Mouse (Mus musculus) urinary bladder, postnatal 14 days (tissue): ENCODE data around the gene Gm10945.
A peak's percentile ranks its signal among the peaks of the same experiment; 100 is the strongest.

Experiments used
- DNase-seq: peaks from one replicate; pipeline ENCODE4 v3.0.0; 2021; ENCODE audit warnings: low spot score

Gene Gm10945

DNA sequence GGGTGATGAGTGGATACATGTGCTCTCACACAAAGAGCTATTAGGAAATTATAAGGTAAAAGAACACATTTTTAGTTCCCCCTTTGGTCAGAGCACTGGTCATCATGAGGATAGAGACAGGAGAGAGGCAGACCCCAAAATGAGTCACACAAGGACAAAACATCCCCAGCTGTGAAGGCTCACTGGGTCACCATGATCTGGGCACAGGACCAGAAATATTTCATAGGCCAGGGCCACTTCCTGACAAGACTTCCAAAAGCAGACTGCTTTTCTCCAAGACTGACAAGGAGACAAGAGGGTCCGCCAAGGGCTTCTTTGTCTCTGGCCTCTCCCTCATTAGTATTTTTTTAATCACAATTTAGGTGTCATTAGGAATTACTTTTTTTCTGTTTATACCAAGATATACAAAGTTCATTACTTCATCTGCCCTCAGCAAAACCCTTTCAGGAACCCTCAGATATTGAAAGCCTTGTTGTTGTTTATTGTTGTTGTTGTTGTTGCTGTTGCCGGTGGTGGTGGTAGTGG, at the start of gene Gm10945:
Gene Gm10945 (minus strand): TSS at position 475 of the 525 bp plus-strand sequence.
- no peak for DNase-seq

DNA sequence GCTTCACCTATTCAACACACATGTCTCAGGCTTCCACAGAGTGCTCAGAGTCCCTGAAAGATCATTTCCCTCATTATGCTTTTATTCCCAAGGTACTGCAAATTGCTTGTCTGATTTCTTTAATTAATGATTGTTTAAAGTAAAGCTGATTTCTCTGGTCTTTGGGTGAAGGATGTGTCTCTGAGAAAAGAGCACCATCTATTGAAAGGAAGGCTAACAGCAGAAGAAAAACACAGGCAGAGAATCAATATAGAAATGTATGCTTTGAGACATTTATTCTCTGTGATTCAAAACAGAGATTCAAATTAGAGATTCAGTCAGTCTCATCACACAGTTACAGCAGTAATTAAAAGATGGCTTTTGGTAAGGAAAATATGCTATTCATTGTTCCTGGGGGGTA, 28.7 kb upstream of the Gm10945 start:
- no peak for DNase-seq

DNA sequence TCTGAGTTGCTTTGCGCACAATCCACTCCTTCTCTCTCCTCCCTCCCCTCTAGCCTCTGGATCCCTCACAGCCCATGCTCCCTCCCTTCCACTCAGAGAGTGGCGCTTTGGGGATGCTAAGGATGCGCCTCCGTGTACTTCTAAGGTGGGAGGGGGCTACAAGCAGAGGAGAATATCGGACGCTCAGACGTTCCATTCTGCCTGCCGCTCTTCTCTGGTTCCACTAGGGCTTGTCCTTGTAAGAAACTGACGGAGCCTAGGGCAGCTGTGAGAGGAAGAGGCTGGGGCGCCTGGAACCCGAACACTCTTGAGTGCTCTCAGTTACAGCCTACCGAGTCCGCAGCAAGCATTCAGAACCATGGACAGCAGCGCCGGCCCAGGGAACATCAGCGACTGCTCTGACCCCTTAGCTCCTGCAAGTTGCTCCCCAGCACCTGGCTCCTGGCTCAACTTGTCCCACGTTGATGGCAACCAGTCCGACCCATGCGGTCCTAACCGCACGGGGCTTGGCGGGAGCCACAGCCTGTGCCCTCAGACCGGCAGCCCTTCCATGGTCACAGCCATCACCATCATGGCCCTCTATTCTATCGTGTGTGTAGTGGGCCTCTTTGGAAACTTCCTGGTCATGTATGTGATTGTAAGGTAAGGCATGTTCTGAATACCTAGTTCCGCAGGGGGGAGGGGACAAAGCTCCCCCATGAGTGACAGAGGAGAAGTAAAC, 27.1 kb upstream of the Gm10945 start:
- peak; percentile 36 for DNase-seq

DNA sequence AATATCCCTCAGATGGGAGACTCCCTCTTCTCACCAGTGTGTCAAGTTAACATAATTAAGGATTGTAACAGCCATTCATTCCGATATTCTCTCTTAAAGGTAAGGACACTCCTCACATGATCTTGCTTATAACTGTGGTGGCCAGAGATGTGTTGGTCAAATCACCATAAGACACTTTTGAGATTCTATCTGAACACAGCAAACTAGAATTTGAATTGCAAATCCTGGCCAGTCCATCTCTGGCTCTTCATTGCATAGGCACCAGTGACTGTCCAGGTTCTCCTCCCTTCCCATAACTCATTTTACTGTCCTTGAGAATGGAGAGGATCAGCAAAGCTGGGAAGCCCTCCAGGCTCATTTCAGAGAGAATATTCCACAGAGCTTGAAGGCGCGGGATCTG, 3.4 kb downstream of the Gm10945 start, which contains the start of gene Oprm1:
Gene Oprm1 (plus strand): TSS at position 301 of the 400 bp plus-strand sequence.
- no peak for DNase-seq

DNA sequence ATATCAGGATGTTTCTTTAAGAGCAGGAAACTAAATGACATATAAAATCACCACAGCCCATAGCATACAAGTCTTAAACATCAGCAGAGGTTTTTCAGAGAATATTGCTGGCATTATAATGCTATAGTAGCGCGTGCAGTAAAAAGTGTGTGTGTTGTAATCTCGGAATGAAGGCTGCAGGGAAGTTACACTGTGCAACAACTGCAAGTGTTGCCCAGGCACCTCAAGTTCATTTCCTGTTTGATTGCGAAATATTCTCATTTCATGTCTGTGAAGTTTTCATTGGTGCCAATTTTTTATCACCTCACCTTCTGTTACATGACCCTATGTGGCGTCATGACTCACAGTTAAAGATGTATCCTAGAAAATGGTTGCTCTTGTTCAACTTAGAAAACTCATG, 8.2 kb downstream of the Gm10945 start:
- DNase-seq, result no peak

DNA sequence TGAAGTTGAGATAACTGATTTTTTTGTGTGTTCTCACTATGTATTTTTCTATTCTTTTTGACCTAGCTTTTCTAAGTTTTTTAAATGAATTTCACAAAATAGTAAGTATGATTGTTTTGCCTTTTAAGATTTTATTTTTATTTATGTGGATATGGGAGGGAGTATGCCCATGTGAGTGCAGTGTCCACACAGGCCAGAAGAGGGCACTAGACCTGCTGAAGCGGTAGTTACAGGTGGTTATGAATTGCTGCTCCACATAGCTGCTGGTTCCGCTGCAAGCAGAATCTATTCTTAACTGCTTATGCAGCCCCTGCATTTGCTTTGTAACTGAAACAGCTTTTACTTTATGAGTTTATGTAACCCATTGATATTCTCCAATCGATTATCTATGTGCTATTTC, 33.1 kb downstream of the Gm10945 start:
- no peak for DNase-seq

DNA sequence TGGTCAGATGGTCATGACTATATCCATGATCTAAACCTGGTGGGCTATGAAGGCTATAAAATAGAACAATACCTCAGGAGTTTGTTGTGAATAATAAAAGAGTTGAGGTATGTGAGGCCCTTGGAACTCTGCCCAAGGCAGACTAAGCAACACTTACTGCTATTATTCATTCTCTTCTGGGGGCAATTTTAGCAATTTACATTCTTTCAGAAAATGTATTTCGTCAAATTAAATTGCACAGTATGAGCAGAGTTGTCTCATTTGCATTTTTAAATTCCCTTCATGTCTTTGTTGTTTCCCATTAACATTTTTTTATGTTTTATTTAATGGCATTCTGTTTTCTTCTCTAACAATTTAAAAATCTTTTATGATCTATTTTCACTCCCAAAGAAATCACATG, 37.8 kb downstream of the Gm10945 start:
- no peak for DNase-seq

DNA sequence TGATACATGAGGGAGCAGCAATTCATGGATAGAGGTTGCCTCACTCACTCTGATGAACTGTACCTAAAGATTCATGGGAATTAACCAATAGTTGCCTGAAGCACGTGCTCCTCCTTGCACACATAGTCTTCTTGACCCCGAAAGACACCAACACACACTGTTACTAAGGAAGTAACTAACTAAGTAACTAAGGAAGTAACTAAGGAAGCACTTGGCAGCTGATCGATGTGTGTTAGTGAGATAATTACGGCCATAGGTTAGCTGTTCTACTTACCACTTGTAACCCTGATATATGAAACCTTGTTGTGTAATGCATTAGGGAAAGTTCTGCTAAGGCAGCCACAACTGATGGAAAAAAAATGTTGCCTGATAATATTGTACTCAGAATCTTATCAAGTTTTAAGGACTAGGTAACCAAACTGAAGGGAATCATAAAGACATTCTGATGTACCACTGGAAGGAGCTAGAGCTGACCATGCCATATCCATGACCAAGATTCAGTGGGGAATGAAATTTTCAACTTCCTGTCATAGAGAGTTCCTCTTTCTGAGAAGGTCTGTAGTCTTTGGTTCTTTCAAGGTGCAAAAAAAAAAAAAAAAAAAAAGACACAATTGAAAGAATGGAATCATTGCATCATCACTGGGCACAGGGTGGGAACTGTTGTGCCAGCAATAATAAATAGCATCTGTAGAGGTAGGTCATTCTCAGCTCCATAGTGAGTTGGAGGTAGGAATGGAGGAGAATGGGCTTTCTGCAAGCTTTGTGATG, 44.2 kb downstream of the Gm10945 start:
- DNase-seq, result no peak

DNA sequence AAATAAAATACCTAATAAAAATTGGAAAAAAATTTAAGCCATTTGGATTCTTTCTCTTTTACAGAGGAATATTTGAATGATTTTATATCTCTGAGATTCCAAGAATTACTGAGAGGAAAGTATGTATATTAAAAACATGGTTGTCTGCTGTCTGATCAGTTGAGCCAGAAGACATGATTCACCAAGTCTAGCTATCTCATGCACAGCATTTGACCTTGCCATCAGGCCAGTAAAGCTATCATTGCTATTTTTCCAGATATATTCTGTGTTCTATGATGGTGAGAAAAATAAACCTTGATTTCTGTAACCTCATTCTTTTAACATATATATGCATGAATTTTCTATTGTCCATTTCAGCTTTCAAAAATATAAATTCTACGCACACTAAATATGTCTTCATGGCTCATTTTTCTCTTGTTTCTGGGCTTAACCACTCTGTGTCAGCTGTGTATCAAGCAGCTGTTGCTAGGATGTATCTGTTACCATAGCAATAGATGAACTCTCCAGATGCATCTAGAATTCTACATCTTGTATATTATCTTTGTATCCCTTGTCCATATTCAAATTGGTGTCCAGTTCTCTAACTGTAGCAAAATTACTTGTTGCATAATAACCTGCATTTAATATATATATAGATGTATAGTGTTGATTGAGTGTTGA, 56.2 kb downstream of the Gm10945 start:
- DNase-seq, result no peak

DNA sequence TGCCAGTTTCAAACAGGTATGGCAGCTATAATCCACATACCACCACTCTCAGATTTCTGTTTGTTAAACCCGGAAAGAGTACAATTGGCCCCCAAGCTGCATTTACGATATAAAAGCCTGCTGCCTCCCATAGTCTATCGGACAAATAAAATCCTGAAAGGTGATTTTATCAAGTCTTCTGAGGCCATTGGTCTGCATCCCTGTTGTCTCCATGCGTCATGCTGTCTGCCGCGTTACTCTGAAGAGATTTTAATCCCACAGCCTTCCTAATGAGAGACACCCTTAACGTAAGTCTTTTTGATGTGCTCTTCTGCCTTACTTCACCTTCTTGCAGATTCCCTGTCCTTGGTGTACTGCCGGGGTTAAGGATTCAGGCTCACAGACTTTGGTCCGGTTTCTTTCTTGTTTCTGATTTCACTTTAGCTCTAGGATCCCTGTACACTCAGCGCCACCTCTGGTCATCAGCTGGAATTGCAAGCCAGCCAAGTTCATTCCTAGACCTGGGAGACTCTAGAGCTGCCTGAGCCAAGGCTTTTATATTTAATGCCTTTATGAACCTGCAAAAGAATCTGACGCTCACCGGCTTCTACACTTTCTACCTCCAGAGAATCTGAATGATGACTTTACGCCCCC, 67.2 kb downstream of the Gm10945 start:
- peak; percentile 37 for DNase-seq
